Mouse (Mus musculus) CH12.LX (cell line): ENCODE data around the gene Gm20388.

ENCODE experiments used
- CTCF ChIP-seq, 2 experiments: IDR thresholded peaks in 1 of 2; conservative IDR thresholded peaks in 1 of 2; 2 replicates each; pipeline ENCODE4 v1.5.1; 2011 to 2012; ENCODE audit warnings: low read depth in 2 of 2, low read length in 2 of 2, improper control_type of control experiment in 1 of 2, inconsistent platforms in 1 of 2, mild to moderate bottlenecking in 1 of 2, moderate library complexity in 1 of 2
- EP300 ChIP-seq: IDR thresholded peaks from 2 replicates; pipeline ENCODE4 v1.6.1; 2011; ENCODE audit warnings: low read length, improper control_type of control experiment
- ETS1 ChIP-seq: conservative IDR thresholded peaks from 2 replicates; pipeline ENCODE4 v1.6.1; 2012; ENCODE audit warnings: low read depth, mild to moderate bottlenecking, inconsistent platforms, low read length, improper control_type of control experiment, moderate library complexity
- HCFC1 ChIP-seq: IDR thresholded peaks from 2 replicates; pipeline ENCODE4 v1.6.1; 2012; ENCODE audit warnings: low read depth, mild to moderate bottlenecking, inconsistent platforms, low read length, improper control_type of control experiment
- JUN ChIP-seq: IDR thresholded peaks from 2 replicates; pipeline ENCODE4 v1.6.1; 2011; ENCODE audit warnings: low read depth, mild to moderate bottlenecking, low read length, improper control_type of control experiment, moderate library complexity; ENCODE audit not compliant: insufficient read depth
- JUND ChIP-seq: conservative IDR thresholded peaks from 2 replicates; pipeline ENCODE4 v1.6.1; 2011; ENCODE audit warnings: low read depth, low read length, improper control_type of control experiment
- MXI1 ChIP-seq: IDR thresholded peaks from 2 replicates; pipeline ENCODE4 v1.6.1; 2011; ENCODE audit warnings: mild to moderate bottlenecking, low read depth, low read length, improper control_type of control experiment
- POLR2A ChIP-seq: IDR thresholded peaks from 2 replicates; pipeline ENCODE4 v1.6.1; 2011; ENCODE audit warnings: low read depth, mild to moderate bottlenecking, improper control_type of control experiment, low read length
- POLR2AphosphoS2 ChIP-seq: IDR thresholded peaks from 2 replicates; pipeline ENCODE4 v1.6.1; 2011; ENCODE audit warnings: low read depth, low read length, improper control_type of control experiment
- TBP ChIP-seq: conservative IDR thresholded peaks from 2 replicates; pipeline ENCODE4 v1.6.1; 2011; ENCODE audit warnings: low read depth, low read length, improper control_type of control experiment
- USF1 ChIP-seq: IDR thresholded peaks from 2 replicates; pipeline ENCODE4 v1.6.1; 2014; ENCODE audit warnings: low read depth, mild to moderate bottlenecking, inconsistent platforms, low read length, improper control_type of control experiment
- ZC3H11A ChIP-seq: IDR thresholded peaks from 2 replicates; pipeline ENCODE4 v1.6.1; 2012; ENCODE audit warnings: low read depth, mild to moderate bottlenecking, inconsistent platforms, low read length, improper control_type of control experiment

DNA sequence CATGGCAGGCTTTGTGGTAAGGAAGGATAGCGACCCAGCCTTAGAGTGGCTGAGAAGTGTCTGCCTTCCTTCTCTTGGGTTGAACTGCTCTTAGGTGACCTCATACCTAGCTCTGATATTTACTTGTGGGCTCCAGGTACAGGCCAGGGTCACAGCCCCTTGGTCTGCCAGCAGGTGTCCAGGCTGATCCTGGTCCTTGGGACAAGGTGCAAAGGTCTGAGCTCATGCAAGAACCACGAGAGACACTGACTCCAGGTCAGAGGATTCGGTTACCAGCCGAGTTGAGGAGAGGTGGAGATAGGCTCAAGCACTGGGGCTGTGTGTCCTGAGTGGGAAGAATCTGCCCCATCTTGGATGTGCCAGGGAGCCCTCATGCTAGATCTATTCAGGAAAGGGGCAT lies 3333.7 kb downstream of the Gm20388 start:
- TF ChIP-seq CTCF (conservative IDR thresholded peaks at IDR 0.05 in 1 of 2, IDR thresholded peaks at IDR 0.05 in 1 of 2; ENCODE audit: low read depth in 2 of 2, low read length in 2 of 2) (no peak), ETS1 (no peak), POLR2AphosphoS2 (no peak), JUN (no peak), USF1 (no peak), ZC3H11A (no peak), HCFC1 (no peak), JUND (no peak), POLR2A (no peak), EP300 (no peak), TBP (no peak), MXI1 (no peak)
